Mouse (Mus musculus) heart, adult 2 months (tissue): ENCODE data around the gene Srp68. TPM values are rescaled to one million over a fixed set of nuclear protein-coding genes. Genes with fewer than 3 reads are reported as not detected.

Source experiments
- DNase-seq, 2 experiments: peaks; one replicate each; pipeline ENCODE4 v3.0.0; 2021
- H3K27ac ChIP-seq: fragments of 200-600 bp; 2 replicates; pipeline ENCODE4 v1.8.1; 2022
- H3K27me3 ChIP-seq: fragments of 200-500 bp; 2 replicates; pipeline ENCODE4 v1.6.1; 2012; ENCODE audit warnings: mild to moderate bottlenecking, low read length, inconsistent platforms, mixed read lengths; ENCODE audit not compliant: control insufficient read depth, insufficient read depth
- H3K36me3 ChIP-seq: fragments of 200-500 bp; 2 replicates; pipeline ENCODE4 v1.6.1; 2012; ENCODE audit warnings: low read length, inconsistent platforms; ENCODE audit not compliant: control insufficient read depth, insufficient read depth
- H3K4me1 ChIP-seq: fragments of 200-500 bp; 2 replicates; pipeline ENCODE4 v1.6.1; 2011; ENCODE audit warnings: low read length; ENCODE audit not compliant: control insufficient read depth, insufficient read depth
- H3K4me3 ChIP-seq: fragments of 200-600 bp; 2 replicates; pipeline ENCODE4 v1.8.1; 2022
- H3K79me2 ChIP-seq: fragments of 200-500 bp; replicated peaks from 2 replicates; pipeline ENCODE4 v1.6.1; 2012; ENCODE audit warnings: mild to moderate bottlenecking, inconsistent platforms, low read length, moderate library complexity, mixed read lengths; ENCODE audit not compliant: control insufficient read depth, insufficient read depth
- H3K9ac ChIP-seq: fragments of 200-500 bp; 2 replicates; pipeline ENCODE4 v1.6.1; 2012; ENCODE audit warnings: low read depth, mild to moderate bottlenecking, control low read depth, inconsistent platforms, low read length, mixed read lengths
- CTCF ChIP-seq: fragments of 200-600 bp; IDR thresholded peaks from 2 replicates; pipeline ENCODE4 v1.8.1; 2022; ENCODE audit warnings: antibody characterized with exemption, mild to moderate bottlenecking, moderate library complexity
- EP300 ChIP-seq: fragments of 200-500 bp; IDR thresholded peaks from 2 replicates; pipeline ENCODE4 v1.6.1; 2011; ENCODE audit warnings: low read depth, low read length, control low read depth; ENCODE audit not compliant: insufficient read depth
- POLR2A ChIP-seq: fragments of 200-500 bp; IDR thresholded peaks from 2 replicates; pipeline ENCODE4 v1.6.1; 2011; ENCODE audit warnings: mild to moderate bottlenecking, low read depth, low read length, control low read depth; ENCODE audit not compliant: insufficient read depth
- WGBS: fragments of 180-500 bp; shearing (Covaris S2); methylation state at CpG from one replicate; pipeline ENCODE4 v1.1.7; 2018; 5-methylcytosine and 5-hydroxymethylcytosine counted together
- intact Hi-C: fragments of 180-260 bp; cut with DNase I; formaldehyde crosslinking; loops from one replicate; pipeline ENCODE4 v1.15.1; 2025
- polyA plus RNA-seq: library from polyadenylated mRNA; depleted of rRNA; stranded (reverse); fragments of >200 nt; gene quantifications from 2 replicates; pipeline ENCODE4 v1.2.3, GENCODE M21; 2012
- total RNA-seq, 2 experiments: library from RNA; stranded (reverse); gene quantifications; 2 replicates each; pipeline ENCODE4 v1.2.3; 2021

The Srp68 gene
- total and polyA plus RNA-seq, 3 experiments, result 40.0 to 71.2 (median 61.5) TPM

- WGBS, result 91% methylated on average over 8 of the region's 8 CpGs
- H3K36me3 ChIP-seq, result no peaks in the 10 kb centered on the region
- DNase-seq, result no peak
- 0 out of 2 replicates have a peak, but pooled peaks cover 3% of the 10 kb centered on the region for H3K79me2 ChIP-seq
- H3K27ac ChIP-seq, result no peak overlapping the region
- intact Hi-C loops, result no loop called here
- TF ChIP-seq CTCF (no peak), EP300 (no peak), POLR2A (no peak)
- no peak overlapping the region for H3K4me3 ChIP-seq
- H3K4me1 ChIP-seq, result peaks cover 6% of the 10 kb centered on the region
- H3K9ac ChIP-seq, result no peak overlapping the region
- no peaks in the 10 kb centered on the region for H3K27me3 ChIP-seq
Measured at GRCm38 (mm10) chr11:116269560-116269959, 4.5 kb downstream of the Srp68 start.

GRCm38 (mm10) chr11:116268313-116268712, 5.7 kb downstream of the Srp68 start:
- no peak overlapping the region for H3K4me3 ChIP-seq
- no peaks in the 10 kb centered on the region for H3K27me3 ChIP-seq
- H3K4me1 ChIP-seq, result peaks cover 6% of the 10 kb centered on the region
- H3K36me3 ChIP-seq, result no peaks in the 10 kb centered on the region
- intact Hi-C loops, result no loop called here
- no peak for DNase-seq
- no peak overlapping the region for H3K27ac ChIP-seq
- H3K9ac ChIP-seq, result no peak overlapping the region
- WGBS, result 98% methylated on average over 6 of the region's 6 CpGs
- H3K79me2 ChIP-seq, result 0 out of 2 replicates have a peak, but pooled peaks cover 3% of the 10 kb centered on the region
- TF ChIP-seq CTCF, result no peak
- TF ChIP-seq POLR2A, result no peak
- TF ChIP-seq EP300, result no peak

DNA sequence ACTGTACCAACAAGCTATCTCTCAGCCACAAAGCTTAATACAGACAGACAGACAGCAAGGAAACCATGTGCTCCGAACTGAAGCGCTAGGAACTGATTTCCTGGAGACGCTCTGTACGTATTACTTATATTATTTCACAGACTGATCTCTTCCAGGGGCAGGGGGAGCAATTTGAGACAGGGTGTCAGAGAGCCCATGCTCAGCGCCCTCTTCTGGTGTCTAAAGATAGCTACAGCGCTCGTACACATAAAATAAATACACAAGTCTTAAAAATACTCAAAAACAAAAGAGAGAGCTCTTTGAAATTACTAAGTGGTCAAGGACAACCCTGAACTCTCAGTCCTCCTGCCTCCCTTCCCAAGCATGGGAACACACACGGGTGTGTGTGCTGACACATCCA, 6.4 kb downstream of the Srp68 start:
- H3K4me3 ChIP-seq, result no peak overlapping the region
- H3K27ac ChIP-seq, result no peak overlapping the region
- intact Hi-C loops, result no loop called here
- WGBS, result 83% methylated on average over 8 of the region's 8 CpGs
- H3K4me1 ChIP-seq, result peaks cover 3% of the 10 kb centered on the region; the same call in 1 of the 2 replicates
- no peak overlapping the region for H3K9ac ChIP-seq
- H3K36me3 ChIP-seq, result no peaks in the 10 kb centered on the region
- peak; percentile 40 for TF ChIP-seq CTCF
- TF ChIP-seq POLR2A, result no peak
- no peak for DNase-seq
- H3K27me3 ChIP-seq, result no peaks in the 10 kb centered on the region
- 0 out of 2 replicates have a peak, but pooled peaks cover 3% of the 10 kb centered on the region for H3K79me2 ChIP-seq

DNA sequence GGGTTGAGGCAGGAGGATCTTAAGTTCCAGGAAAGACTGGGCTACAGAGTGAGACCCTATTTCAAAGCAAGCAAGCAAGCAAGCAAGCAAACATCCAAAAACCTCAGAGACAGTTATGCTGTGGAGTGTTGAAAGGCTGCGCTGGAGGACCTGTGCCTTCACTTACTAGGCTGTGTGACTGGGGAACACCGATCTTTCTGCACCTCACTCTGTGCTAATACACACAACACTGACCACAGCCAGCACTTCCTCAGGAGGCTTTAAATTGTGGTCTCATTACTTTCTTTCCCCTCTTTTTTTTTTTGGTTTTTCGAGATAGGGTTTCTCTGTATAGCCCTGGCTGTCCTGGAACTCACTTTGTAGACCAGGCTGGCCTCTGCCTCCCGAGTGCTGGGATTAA, 8.2 kb downstream of the Srp68 start:
- 89% methylated on average over 4 of the region's 4 CpGs for whole genome bisulfite sequencing
- Histone ChIP-seq H3K4me1 (no peaks in the 10 kb centered on the region), H3K27me3 (no peaks in the 10 kb centered on the region), H3K4me3 (no peak overlapping the region), H3K36me3 (no peaks in the 10 kb centered on the region), H3K27ac (no peak overlapping the region), H3K9ac (no peak overlapping the region), H3K79me2 (0 out of 2 replicates have a peak, but pooled peaks cover 1% of the 10 kb centered on the region)
- intact Hi-C loops, result no loop called here
- TF ChIP-seq EP300 (no peak), CTCF (no peak), POLR2A (no peak)
- no peak for DNase-seq

GRCm38 (mm10) chr11:116265352-116265751, 8.7 kb downstream of the Srp68 start:
- H3K27ac ChIP-seq, result no peak overlapping the region
- no peak for DNase-seq

DNA sequence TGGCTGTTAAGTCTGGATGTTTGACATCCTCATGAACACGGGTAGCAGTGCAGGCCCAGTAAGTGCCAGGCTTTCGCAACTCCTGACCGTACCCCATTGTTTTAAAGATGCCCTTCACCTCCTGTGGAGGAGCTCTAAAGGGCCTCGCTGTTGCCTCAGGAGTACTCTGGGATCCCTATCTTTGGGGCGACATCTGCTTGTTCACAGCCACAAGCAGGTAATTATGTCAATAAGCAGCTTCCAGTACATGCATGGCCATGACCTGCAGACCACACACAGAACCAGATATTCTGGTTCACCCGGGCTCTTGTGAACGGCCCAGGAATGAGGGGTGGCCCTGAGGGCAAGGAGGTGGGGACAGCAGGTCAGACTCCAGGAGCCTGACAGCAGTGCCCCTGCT, 13.8 kb downstream of the Srp68 start:
- no peak overlapping the region for H3K27ac ChIP-seq
- H3K4me1 ChIP-seq, result no peaks in the 10 kb centered on the region
- 0 out of 2 replicates have a peak, but pooled peaks cover 1% of the 10 kb centered on the region for H3K79me2 ChIP-seq
- H3K4me3 ChIP-seq, result no peak overlapping the region
- H3K36me3 ChIP-seq, result no peaks in the 10 kb centered on the region
- TF ChIP-seq EP300 (no peak), POLR2A (no peak), CTCF (no peak)
- WGBS, result 93% methylated on average over 7 of the region's 7 CpGs
- H3K27me3 ChIP-seq, result no peaks in the 10 kb centered on the region
- no peak for DNase-seq
- intact Hi-C loops, result no loop called here
- H3K9ac ChIP-seq, result no peak overlapping the region

More at GRCm38 (mm10) chr11:116265352-116265751, 8.7 kb downstream of the Srp68 start:
- 68% methylated on average over 11 of the region's 11 CpGs for WGBS
- TF ChIP-seq EP300, result no peak
- TF ChIP-seq CTCF, result no peak
- no peak for TF ChIP-seq POLR2A
- Histone ChIP-seq H3K79me2 (no peaks in the 10 kb centered on the region), H3K4me3 (no peak overlapping the region), H3K27me3 (no peaks in the 10 kb centered on the region), H3K4me1 (no peaks in the 10 kb centered on the region), H3K36me3 (no peaks in the 10 kb centered on the region), H3K9ac (no peak overlapping the region)
- intact Hi-C loops, result no loop called here
